Mouse (Mus musculus) megakaryocyte progenitor cell, adult 5-6 weeks (primary cell): Measurements from ENCODE around the gene Cmip. TPM values are rescaled to one million over a fixed set of nuclear protein-coding genes. Genes with fewer than 3 reads are reported as not detected.

Source experiments
- ATAC-seq: replicated peaks from 2 replicates; pipeline ENCODE4 v1.8.0; 2016; ENCODE audit warnings: mild to moderate bottlenecking, moderate TSS enrichment, inconsistent platforms; ENCODE audit not compliant: poor library complexity
- total RNA-seq, 2 experiments: library from RNA; stranded (forward) in 1 of 2; stranded (reverse) in 1 of 2; fragments of 157-497, 149-512 nt in 1 of 2; fragments of 200-1000 nt in 1 of 2; gene quantifications; 2 replicates each; pipeline versions ENCODE4 v1.2.3 to v1.2.4; 2015 to 2017

The Cmip gene
- total RNA-seq, 2 experiments from 2014 or later = 9.5 to 36.5 TPM

DNA sequence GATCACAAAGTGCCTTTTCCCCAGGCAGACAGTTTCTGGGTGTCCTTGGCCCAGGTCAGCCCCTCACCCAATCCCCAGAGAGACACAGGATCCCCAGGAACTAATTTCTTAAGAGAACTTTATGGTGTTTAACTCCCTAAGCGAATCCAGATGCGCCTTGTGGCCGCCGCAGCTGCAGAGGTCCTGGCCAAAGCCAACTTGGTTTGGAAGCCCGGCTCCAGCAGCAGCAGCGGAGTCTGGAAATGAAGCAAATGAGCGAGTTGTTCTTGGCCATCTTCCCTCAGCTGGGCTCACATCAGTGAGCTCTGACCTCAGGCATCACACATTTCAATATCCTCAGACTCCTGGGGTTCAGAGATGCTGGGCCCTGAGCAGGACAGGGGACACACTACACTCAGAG is 33.6 kb downstream of the Cmip start:
- no peak for ATAC-seq

DNA sequence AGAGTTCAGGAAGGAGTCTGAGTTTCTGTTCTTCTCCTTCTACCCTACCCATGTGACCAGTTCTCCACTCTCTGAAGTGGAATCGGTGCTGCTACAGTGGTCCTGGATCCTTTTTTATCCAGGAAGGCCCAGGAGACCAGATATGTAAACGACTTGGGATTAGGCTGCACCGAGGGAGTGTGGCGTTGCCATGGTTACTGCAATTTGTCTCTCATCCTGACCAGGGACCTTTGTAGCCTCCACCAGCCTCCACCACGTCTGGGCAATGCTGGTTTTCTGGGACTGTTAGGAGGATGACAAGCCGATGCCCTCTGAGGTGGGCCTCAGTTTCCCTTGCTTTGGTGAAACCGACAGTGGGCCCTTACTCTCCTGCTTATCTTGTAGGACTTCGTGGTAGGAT is 35.4 kb downstream of the Cmip start:
- ATAC-seq = no peak

DNA sequence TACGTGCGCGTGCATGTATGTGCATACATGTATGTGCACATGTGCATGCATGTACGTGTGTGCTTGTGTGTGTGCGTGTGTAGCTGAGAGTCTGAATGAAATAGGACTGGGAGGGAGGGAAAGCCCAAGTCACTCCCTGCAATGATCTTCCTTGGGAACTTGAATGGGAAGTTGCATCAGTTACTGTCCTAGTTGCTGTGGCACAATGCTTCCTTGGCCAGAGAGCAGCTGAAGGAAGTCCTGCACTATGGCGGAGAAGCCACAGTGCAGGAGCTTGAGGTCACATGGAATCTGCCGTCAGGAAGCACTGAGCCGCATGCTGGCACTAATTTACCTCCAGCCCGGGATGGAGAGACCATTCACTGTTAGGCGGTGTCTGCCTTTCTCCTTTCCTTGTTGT is 37.9 kb downstream of the Cmip start:
- peak; percentile 38 for ATAC-seq

DNA sequence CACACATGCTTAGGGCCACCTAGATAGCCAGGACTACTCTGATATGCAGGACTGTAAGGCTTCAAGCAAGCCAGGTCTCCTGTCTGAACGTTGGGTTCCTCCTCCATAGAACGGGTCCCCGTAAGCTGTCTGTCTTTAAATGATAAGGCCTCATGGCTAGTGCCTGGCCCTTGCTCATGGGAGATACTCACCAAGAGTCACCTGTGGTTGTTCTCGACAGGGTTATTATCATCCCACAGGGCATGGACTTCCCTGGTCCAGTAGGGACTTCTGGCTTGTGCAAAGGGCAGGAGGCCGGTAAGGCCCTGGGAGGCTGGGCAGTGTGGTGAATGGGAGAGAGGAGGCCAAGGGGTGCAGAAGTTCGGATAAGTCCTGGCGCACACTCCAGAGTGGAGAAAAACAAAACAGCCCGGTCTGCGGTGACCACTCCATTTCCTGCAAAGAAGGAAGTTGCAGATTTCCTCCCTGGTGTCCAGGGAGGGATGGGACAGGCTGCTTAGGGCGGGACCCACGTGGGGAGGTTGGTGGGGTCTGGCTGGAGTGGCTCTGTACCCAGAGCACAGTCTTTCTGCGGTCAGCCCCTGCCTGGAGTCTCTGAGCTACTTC is 41.2 kb downstream of the Cmip start:
- peak; percentile 64 for ATAC-seq

DNA sequence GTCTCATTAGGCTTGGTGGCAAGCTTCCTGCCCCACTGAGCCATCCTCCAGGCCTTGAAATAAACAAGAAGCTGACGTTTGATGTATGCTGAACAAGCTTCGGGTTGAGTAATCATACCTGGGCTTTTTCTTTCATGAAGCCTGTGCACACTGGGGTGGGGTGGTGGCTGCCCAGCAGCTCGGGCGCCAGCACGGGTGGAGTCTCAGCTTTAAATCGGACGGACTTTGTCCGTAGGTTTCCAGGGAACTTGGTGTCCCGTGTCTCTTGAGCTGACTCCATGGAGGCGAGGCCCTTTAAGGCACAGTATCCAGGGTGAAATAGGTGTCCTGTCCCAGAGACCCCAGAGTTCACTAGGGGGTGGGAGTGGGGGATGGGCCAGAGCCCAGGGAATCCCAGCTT is 42.3 kb downstream of the Cmip start:
- ATAC-seq = no peak

DNA sequence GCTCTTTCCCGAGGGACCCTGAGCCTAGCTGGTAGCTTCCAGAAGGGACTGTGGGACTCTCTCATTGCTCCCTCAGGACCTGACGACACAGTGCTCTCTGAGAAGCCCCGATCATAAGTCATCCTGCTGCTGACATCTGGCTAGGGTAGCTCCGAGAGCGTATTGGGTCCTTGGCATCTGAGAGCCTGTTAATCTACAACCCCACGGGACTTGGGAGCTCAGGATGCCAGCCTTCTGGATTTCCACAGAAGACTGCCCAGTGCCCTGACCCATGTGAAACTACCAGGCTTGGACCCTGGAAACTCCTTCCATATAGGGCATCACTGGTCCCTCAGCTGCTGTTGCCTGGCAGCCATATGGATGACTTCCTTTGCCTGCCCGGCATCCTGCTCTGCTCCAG is 43.3 kb downstream of the Cmip start:
- no peak for ATAC-seq

DNA sequence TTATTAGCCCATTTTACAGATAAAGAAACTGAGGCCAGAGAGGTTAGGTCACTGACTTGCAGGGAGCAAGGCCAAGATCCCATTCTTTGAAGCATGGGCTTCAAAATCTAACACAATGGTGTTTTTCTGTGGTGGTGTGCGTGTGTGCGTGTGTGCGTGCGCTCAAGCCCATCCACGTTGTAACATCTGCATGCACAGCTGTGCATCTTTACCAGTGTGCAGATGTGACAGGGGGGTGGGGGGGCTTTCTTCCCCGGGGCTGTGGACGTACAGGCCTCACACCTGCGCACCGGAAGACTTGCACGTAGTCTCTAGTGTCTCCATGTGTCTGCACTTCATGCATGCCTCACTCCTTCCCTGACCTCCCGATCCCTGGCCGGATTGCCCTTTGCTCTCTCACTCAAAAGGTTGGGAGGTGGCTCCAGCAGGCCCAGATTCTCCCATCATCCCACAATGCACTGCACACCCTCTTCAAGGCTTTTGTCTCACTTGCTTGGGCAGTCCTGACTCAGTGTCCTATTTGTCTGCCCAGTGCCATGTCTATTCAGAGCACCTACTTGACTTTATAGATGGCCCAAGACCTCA is 44.7 kb downstream of the Cmip start:
- ATAC-seq = no peak

DNA sequence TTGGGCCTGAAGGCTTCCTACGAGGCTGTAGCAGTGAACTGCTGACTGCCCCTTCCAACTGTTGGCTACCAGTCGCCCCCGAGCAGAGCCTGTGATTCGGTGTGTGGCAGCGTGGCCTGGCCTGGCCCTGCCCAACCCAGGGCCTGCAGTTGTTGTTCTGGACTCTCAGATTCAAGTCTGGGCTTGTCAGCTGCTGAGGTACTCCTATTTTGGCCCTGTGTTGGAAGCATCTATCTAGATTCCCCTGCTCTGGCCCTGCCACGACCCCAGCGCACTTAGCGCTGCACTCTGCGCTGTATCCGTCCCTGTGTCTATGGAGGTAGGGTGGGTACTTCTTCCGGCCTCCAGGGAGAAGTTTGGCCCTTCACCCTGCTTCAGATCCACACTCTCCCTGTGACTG is 45.2 kb downstream of the Cmip start:
- ATAC-seq = no peak

DNA sequence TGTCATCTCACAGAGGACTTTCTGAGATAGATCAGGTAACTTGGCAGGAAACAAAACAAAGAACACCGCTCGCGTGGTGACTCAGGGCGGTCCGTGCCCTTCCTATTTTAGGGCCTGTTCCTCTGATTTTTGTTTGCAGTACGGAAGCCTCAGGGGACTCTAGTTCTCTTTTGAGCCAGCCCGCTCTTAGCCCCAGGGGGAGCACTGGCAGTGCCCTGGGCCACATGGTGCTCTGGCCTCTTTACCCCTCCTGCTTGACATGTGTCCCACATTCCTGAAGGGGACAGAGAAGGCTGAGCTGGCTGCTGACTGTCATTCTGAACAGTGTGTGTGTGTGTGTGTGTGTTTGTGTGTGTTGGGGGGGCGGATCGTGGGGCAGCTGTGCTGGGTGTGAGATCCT is 46.8 kb downstream of the Cmip start:
- peak; percentile 20 for ATAC-seq

DNA sequence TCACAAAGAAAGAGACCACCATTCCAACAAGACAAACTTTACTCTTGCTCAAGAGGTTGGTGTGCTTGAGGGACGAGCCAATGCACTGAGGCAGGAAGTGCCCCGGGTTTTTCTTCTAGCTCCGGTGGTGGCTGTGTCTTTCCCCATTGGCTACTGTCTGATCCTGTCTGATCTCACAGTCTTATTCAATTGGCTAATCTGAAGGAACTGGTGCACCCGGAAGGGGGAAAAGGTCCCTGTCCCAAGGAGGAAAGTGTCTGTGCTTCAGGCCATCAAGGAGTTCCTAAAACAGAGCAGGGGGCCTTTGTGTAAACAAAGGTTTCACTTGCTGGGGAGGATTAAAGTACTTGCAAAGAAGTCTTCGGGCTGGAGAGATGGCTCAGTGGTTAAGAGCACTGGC is 48.5 kb downstream of the Cmip start:
- ATAC-seq = peak; percentile 65

DNA sequence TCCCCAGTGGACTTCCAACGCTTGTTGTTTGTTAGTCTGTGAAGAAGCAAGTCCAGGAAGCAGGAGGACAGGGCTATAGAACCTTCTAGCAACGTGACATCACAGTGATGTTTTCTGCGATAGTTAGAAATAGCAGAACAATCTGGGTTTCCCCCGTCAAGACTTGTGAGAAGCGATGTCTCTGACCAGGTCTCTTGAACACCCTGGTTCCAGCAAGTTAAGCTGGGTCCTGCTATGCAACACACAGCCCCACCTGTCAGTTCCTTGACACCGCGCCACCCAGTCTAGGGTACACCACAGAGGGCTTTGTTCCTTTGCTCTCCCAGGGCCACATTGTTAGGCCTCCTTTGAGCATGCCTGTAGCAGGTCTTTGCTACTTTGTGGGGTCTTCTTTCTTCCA is 49.9 kb downstream of the Cmip start:
- no peak for ATAC-seq

DNA sequence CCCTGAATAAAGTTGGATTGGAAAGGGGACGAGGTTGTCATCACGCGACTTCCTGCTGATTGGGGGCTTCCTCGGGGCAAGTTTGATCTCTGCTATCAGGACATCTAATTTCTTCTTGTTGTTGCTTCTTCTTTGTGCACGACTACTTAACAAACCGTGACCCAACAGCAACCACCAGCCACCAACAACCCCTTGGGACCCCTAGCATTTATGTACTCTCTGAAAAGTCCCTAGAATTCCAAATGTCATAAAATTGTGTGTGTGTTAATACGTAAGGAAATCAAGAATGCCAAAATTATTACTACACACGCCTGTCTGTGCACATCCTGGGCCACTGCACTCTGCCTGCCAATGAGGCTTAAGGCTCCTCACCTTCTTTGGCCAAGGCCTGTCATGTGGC is 50.4 kb downstream of the Cmip start:
- ATAC-seq = no peak

DNA sequence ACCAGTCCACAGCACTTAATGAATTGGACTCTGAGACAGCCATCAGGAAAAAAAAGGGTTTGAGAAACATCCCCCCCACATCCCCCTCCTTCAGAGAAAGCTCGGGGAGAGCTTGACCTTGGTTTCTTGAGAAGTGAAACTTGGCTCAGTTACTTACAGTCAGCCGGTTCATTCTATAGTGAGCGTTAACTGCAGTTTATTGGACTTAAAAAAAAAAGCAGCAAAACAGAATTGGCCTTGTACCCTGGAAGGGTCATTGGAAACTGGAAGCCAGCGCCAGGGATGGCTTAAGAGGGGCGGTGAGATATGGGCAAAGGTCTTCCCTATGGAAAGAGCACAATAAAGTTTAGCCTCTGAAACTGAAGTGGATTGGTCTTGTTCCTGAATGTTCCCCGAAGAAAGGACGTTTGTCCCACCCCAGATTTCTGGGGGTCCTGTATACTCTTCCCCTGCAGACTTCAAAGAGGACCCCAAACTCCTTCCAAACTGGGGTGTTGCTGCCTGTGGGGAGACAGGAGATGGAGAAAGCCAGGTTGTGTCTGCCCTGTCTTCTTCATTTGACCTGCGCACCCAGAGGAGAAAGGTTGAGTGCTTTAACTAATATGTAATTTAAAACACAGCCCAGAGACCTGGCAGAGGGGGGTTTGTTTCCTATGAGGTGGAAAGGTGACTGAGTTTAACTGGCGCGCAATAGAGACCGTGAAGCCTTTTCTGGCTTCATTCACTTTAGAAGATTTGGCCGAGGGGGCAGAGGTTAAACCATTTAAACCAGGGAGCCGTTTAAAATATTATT is 51.6 kb downstream of the Cmip start:
- peak; percentile 26; the same call in 1 of the 2 replicates for ATAC-seq

DNA sequence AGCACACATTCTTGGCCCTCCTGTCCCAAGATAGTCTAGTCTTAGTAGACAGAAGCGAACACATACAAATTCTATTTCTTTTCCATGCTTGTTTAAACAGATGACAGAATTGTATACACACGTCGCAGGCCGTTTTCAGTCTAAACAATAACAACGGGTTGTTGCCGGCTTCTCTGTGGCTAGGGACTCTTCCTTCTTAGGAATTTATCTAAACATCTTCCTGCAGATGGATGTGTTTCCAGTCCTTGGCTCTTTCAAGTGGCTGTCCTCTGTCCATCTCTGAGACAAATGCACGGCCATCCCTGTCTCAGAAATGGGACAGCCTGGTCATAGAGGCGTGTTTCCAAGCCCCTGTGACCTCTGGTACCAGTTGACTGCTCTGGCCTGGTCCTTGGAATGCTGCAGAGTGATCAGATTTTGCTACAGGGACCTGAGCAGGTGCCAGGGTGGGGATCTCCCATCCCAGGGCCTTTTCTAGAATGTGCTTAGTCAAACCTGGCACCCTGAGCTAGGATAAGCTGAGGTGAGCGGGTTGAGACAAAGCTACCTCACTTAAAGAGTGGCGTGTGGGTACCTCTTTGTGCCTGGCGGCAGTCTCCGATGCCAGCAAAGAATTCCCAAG is 52.9 kb downstream of the Cmip start:
- ATAC-seq = no peak

DNA sequence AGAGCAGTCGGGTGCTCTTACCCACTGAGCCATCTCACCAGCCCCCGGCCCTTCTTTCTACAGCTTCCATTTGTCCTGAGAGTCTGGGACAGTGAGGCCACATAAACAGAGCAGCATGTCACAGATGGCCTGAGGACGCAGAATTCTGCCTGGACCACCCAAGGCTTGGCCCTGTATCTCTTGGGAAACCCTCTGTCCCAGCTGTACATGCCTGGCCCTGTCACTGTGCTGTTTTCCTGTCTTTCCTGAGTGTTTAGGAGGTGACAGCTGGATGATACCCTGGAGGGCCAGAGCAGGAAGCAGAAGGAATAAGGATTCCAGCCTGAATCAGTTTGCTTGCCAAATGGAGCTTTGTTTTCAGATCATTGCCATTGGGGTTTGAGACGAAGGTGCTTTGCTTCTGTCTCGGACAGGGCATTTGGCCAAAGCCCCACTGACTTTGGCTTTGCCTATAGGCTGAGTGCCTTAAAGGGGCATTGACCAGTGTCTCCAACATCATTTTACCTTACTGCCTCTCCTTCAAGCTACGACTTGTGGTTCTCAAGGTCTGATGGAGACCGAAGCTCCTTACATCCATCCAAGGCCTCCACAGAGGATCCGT is 54.2 kb downstream of the Cmip start:
- ATAC-seq = no peak

DNA sequence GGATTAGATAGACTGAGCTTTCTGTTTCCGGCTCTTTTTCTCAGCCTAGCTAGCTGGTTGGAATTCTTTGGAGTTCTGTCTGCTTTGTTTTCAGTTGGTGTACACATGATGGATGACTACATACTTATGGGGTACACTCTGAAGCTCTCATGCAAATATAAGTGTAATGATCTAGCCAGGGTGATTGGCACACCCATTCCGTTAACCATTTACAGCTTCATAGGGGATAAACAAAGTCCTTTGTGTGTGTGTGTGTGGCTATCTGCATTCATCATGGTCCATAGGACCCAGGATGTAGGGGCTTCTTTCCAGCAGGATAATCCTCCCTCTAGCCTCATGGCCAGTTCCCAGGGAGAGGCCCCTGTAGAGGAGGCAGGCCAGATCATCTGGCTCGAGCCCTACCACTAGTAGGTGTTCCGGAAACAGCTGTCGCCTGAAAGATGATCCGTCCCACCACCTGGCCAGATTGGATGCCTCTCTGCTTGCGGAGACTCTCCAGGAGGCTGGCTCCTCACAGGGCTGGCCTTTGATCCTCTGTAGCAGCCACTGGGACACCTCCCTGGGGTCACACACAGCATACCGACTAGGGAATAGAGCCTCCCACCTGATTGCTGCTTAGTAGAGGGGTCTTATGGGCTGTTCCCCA is 57.6 kb downstream of the Cmip start:
- no peak for ATAC-seq

DNA sequence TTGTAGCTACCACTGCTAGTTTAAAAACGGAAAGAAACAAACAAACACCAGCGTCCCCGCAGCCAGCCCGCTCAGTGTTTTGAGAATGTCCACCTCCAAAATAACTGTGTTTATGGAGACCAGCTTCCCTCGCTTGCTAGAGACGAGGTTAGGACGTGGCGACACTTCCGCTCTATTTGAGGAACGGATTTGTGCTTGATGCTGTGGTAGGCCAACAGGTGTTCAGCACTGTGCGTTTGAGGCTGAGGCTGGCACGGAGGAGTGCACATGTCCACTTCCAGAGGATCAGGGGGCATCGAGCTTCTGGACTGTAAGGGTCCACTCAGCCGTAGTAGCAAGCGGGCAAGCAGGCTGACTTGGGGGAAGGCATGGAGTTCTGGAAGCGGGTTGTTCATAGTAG is 58.9 kb downstream of the Cmip start:
- ATAC-seq = no peak

DNA sequence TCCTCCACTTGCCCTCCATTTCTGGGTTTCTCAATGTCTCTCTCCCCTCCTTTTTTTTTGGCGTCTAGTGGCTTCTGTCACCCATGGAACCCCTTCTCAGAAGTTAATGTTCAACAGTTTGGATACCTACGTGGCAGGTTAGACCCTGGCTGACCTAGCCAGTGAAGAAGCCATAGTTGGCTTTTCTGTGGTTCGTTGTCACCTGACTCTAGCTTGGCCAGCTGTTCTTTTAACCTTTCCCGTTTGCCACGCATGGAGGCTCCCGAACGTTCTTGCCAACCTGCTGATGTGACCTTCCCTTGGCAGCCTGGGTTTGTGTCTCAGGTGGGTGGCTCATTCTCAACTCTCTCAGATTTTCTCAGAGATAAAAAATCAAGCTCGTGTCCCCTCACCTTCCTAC is 60.6 kb downstream of the Cmip start:
- ATAC-seq = no peak

DNA sequence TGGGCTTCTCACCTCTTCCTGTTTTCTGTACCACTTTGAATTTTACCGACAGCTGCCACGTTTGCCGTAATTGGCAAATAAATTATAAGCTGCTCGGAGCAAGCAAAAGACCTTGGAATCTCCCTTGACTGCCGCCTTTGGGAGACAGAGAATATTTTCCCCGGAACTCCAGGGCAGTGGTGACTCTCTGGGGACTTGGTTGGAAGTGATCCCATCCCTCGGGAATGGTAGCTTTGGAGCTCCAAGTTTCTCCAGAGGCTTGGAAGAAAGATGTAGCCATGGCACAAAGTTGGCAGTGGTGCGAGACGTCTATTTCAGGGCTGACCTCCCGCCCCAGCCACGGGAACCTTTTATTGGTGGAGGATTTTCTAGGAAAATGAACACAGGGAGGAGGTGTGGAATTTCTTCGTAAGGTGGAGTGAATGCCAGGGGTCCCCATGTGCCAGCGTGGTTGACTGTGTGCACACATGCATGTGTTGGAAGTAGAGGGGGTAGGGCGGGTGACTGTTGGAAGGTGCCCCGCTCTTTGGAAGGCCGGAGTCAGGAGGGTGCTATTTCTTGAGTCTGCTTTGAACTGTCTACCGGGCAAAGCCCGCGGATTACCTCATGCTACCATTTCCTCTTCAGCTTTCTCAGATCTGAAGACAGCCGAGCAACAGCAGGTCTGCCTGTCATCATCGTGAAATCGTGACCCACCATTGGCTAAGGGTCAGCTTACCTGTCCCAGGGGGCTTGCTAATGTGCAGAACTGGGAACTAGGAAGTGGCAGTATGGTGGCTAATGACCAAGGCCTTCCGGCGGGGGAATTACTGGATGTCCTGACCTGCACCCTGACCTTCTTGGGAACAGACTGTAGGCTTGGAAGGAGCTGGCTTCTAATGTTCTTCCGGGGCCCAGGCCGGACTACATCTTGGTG is 62.3 kb downstream of the Cmip start:
- no peak for ATAC-seq

DNA sequence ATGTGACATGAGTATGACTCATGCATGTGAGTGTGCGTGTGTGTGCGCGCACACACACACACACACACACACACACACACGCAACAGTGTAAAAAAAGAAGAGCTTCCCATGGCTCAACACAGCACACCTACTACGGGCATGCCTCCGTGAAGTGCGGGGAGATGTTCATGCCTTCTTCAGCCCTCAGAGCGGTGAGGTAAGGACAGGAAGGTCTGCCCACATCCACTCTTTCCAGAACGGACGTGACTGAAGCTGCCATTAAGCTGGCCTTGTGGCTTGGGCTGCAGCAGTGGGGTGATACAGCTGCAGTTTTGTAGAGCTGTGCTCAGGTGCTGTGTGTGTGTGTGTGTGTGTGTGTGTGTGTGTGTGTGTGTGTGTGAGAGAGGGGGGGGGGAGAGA is 63.8 kb downstream of the Cmip start:
- peak; percentile 32 for ATAC-seq
